ENCODE assay signal across 12 mouse cellular contexts in the genomic region with DNA sequence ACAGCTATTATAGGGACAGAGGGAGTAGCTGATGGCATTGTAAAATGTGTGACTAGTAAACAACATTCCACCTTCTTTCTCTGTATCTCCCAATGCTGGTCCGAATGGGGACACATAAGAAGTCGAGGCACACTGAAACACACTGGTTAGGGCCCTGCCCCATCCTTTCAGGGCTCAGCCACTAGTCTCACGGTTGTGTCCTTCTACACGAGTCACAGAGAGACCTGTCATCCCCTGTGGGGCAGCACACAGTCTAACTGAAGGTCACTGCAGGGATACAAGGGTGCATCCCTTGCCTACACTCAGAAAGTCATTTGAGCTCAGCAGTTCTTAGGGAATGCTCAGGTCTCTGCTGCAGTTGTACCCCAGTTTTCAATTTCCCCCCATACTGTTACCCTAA.
DNase-seq lines count a peak whose midpoint lies in the region.
"Had no signal": no experiment of that assay in that cellular context is flagged by ENCODE, and none has a peak within 500 bp of the region (broad histone marks: within the 10 kb centered on the region; RNA-seq: fewer than 3 reads in every experiment).

No protein-coding gene starts in this region.

- peak; percentile 37 for DNase-seq in adrenal gland, adult 2 months
- no peak for DNase-seq in adrenal gland, postnatal 25 days
- peak; percentile 15 to 43 for DNase-seq in adrenal gland, postnatal 36 days
- DNase-seq in adrenal gland, adult 8-10 months, result no peak
- DNase-seq: adrenal gland, postnatal 10 days; cerebellum, adult 11 months; cerebellum, adult 18-20 months; cerebellum, adult 8-10 months; cerebellum, adult 9-11 months; cerebellum, postnatal 14 days; cerebellum, postnatal 36 days; embryo, embryonic 11 days had no signal

Comparison
In these comparisons a context has a peak if more than half of its experiments do, and no peak if none do; other contexts are left out.
1. DNase-seq: peak in adrenal gland, adult 2 months (single experiment) and adrenal gland, postnatal 36 days (2 of 2); none in adrenal gland, postnatal 25 days (single experiment) and adrenal gland, adult 8-10 months (single experiment).